Comparison of ENCODE assay signal across 8 mouse cellular contexts in the genomic region with DNA sequence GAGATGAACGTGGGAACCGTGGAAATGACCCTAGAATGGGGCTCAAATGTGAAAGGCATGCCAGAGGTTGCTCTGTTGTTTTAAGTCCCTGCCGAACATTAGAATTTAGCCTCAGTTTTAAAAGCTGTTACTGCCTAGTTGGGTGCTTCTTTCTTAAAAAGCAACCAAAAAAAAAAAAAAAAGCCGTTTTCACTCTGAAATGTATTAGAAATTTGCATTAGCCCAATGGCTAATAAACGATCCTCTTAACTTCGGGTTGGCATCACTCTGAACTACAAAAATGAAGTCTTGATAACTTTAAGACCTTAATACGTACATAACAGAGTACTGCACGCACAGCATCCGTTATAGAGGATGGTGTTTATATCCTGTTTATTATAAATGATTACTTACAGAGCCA. TPM values are rescaled to one million over a fixed set of nuclear protein-coding genes. Genes with fewer than 3 reads are reported as not detected.
DNase-seq lines count a peak whose midpoint lies in the region; ATAC-seq and TF ChIP-seq lines count a peak whose summit lies in the region.

No protein-coding gene starts in this region.

- no peaks in the 10 kb centered on the region for H3K9me3 ChIP-seq in MEL (replicated peaks; ENCODE audit: insufficient read depth, low read length)
- H3K9me3 ChIP-seq in hindbrain, embryonic 14.5 days (ENCODE audit: control insufficient read depth, low read length), result no peaks in the 10 kb centered on the region
- H3K9me3 ChIP-seq in midbrain, embryonic 15.5 days, result no peaks in the 10 kb centered on the region

- ATAC-seq in hindbrain, embryonic 14.5 days (ENCODE audit: low FRiP score), result no peak
- ATAC-seq in midbrain, embryonic 15.5 days (replicated peaks), result no peak

- no peak for TF ChIP-seq CTCF in kidney, adult 2 months (conservative IDR thresholded peaks at IDR 0.05; ENCODE audit: insufficient read depth, insufficient read length, low read depth, low read length)
- TF ChIP-seq CTCF in MEL (IDR thresholded peaks at IDR 0.05 in 2 of 3, conservative IDR thresholded peaks at IDR 0.05 in 1 of 3; ENCODE audit: control insufficient read depth in 1 of 3, insufficient read depth in 1 of 3, low read depth in 2 of 3, low read length in 3 of 3, poor library complexity in 1 of 3, severe bottlenecking in 1 of 3), result no peak

- no peak for TF ChIP-seq RAD21 in MEL (IDR thresholded peaks at IDR 0.05; ENCODE audit: low read depth, low read length)

- TF ChIP-seq POLR2A in kidney, adult 2 months (IDR thresholded peaks at IDR 0.05; ENCODE audit: low read depth, low read length), result no peak
- TF ChIP-seq POLR2A in MEL (IDR thresholded peaks at IDR 0.05; ENCODE audit: control insufficient read depth in 1 of 2, insufficient read depth in 1 of 2, low read depth in 1 of 2, low read length in 2 of 2, poor library complexity in 1 of 2), result no peak

- no peaks in the 10 kb centered on the region for H3K27me3 ChIP-seq in kidney, adult 2 months (replicated peaks; ENCODE audit: control insufficient read depth, insufficient read depth, low read length)
- H3K27me3 ChIP-seq in MEL (ENCODE audit: control insufficient read depth in 1 of 2, insufficient read depth in 2 of 2, low read length in 2 of 2), result no peaks in the 10 kb centered on the region
- no peaks in the 10 kb centered on the region for H3K27me3 ChIP-seq in hindbrain, embryonic 14.5 days (ENCODE audit: control insufficient read depth, insufficient read depth, low read length)
- no peaks in the 10 kb centered on the region for H3K27me3 ChIP-seq in midbrain, embryonic 15.5 days (replicated peaks)

- H3K4me2 ChIP-seq in hindbrain, embryonic 14.5 days (replicated peaks), result peak overlapping the region; percentile 94
- H3K4me2 ChIP-seq in midbrain, embryonic 15.5 days, result peak overlapping the region; percentile 84

- peak overlapping the region; percentile 95 for H3K9ac ChIP-seq in MEL (ENCODE audit: control insufficient read depth, low read depth, low read length, poor library complexity, severe bottlenecking)
- H3K9ac ChIP-seq in hindbrain, embryonic 14.5 days, result peak overlapping the region; percentile 95
- H3K9ac ChIP-seq in midbrain, embryonic 15.5 days, result peak overlapping the region; percentile 59

- peaks cover 38% of the 10 kb centered on the region for H3K79me2 ChIP-seq in MEL (ENCODE audit: control insufficient read depth, insufficient read depth, low read length, poor library complexity)

- H3K36me3 ChIP-seq in kidney, adult 2 months (ENCODE audit: control insufficient read depth, insufficient read depth, low read length), result no peaks in the 10 kb centered on the region
- H3K36me3 ChIP-seq in MEL (ENCODE audit: control insufficient read depth in 1 of 2, insufficient read depth in 2 of 2, low read length in 2 of 2), result peaks cover 0 to 12% of the 10 kb centered on the region in 2 experiments; a peak in 2 of 4 replicates
- no peaks in the 10 kb centered on the region for H3K36me3 ChIP-seq in hindbrain, embryonic 14.5 days (replicated peaks; ENCODE audit: control insufficient read depth, insufficient read depth)
- H3K36me3 ChIP-seq in midbrain, embryonic 15.5 days (replicated peaks), result no peaks in the 10 kb centered on the region

- no peaks in the 10 kb centered on the region for H3K4me1 ChIP-seq in kidney, adult 2 months (ENCODE audit: control insufficient read depth, insufficient read depth, low read length)
- H3K4me1 ChIP-seq in MEL (ENCODE audit: control insufficient read depth in 1 of 2, insufficient read depth in 2 of 2, low read length in 2 of 2), result peaks cover 5 to 7% of the 10 kb centered on the region in 2 experiments
- H3K4me1 ChIP-seq in hindbrain, embryonic 14.5 days (replicated peaks; ENCODE audit: control insufficient read depth, insufficient read depth, low read length), result peaks cover 15% of the 10 kb centered on the region; the same call in 1 of the 2 replicates
- H3K4me1 ChIP-seq in midbrain, embryonic 15.5 days, result peaks cover 22% of the 10 kb centered on the region

- no peak for DNase-seq in kidney, adult 2 months
- no peak for DNase-seq in kidney, postnatal 10 days
- DNase-seq in MEL (ENCODE audit: low read depth, low spot score), result peak; percentile 65
- no peak for DNase-seq in hindbrain, embryonic 14.5 days (ENCODE audit: low spot score)
- DNase-seq in ovary, postnatal 36 days (ENCODE audit: low spot score), result no peak
- DNase-seq in thymus, postnatal 0 days (ENCODE audit: low spot score), result no peak
- no peak for DNase-seq in ovary, adult 18-20 months (ENCODE audit: low spot score)

- no peak for TF ChIP-seq EP300 in MEL (IDR thresholded peaks at IDR 0.05; ENCODE audit: low read depth in 1 of 2, low read length in 2 of 2)

- H3K27ac ChIP-seq in kidney, adult 2 months (ENCODE audit: insufficient read depth, low read depth, low read length), result no peak overlapping the region
- H3K27ac ChIP-seq in MEL (ENCODE audit: control insufficient read depth, low read depth, low read length), result peak overlapping the region; percentile 97
- H3K27ac ChIP-seq in hindbrain, embryonic 14.5 days, result peak overlapping the region; percentile 98
- peak overlapping the region; percentile 93 for H3K27ac ChIP-seq in midbrain, embryonic 15.5 days

- H3K4me3 ChIP-seq in kidney, adult 2 months (ENCODE audit: insufficient read depth, low read depth, low read length), result peak overlapping the region; percentile 98; the same call in 1 of the 2 replicates
- H3K4me3 ChIP-seq in MEL (ENCODE audit: control insufficient read depth in 1 of 2, insufficient read depth in 1 of 2, low read depth in 2 of 2, low read length in 2 of 2), result peak overlapping the region; percentile 77 to 88
- H3K4me3 ChIP-seq in hindbrain, embryonic 14.5 days (replicated peaks; ENCODE audit: low read length), result peak overlapping the region; percentile 98
- peak overlapping the region; percentile 88 for H3K4me3 ChIP-seq in midbrain, embryonic 15.5 days

- 16% methylated on average over 9 of the region's 9 CpGs for WGBS in kidney, adult 2 months
- WGBS in hindbrain, embryonic 14.5 days, result 7% methylated on average over 9 of the region's 9 CpGs
- 5% methylated on average over 9 of the region's 9 CpGs for WGBS in midbrain, embryonic 15.5 days

TF ChIP-seq in MEL, 35 proteins besides CTCF, POLR2A, EP300 and RAD21:
- no peak for TF ChIP-seq ZKSCAN1 (IDR thresholded peaks at IDR 0.05; ENCODE audit: low read depth, low read length)
- TF ChIP-seq JUND (IDR thresholded peaks at IDR 0.05; ENCODE audit: low read depth, low read length), result no peak
- TF ChIP-seq USF2 (IDR thresholded peaks at IDR 0.05; ENCODE audit: borderline replicate concordance in 1 of 2, insufficient read depth in 1 of 2, low read depth in 1 of 2, low read length in 2 of 2), result no peak
- TF ChIP-seq USF1 (IDR thresholded peaks at IDR 0.05; ENCODE audit: low read depth, low read length), result no peak
- no peak for TF ChIP-seq TAL1 (IDR thresholded peaks at IDR 0.05; ENCODE audit: low read length)
- TF ChIP-seq MXI1 (IDR thresholded peaks at IDR 0.05; ENCODE audit: low read depth, low read length), result no peak
- 0 out of 2 replicates have a peak, but pooled peaks have one; percentile 21 for TF ChIP-seq ETS1 (IDR thresholded peaks at IDR 0.05; ENCODE audit: low read depth, low read length)
- TF ChIP-seq E2F4 (IDR thresholded peaks at IDR 0.05; ENCODE audit: borderline replicate concordance, low read depth, low read length), result no peak
- TF ChIP-seq ZNF384 (IDR thresholded peaks at IDR 0.05; ENCODE audit: low read depth, low read length), result peak; percentile 60; the same call in 1 of the 2 replicates
- TF ChIP-seq MAX (IDR thresholded peaks at IDR 0.05; ENCODE audit: low read length), result no peak; the same call in 1 of the 2 replicates
- no peak for TF ChIP-seq MAFK (IDR thresholded peaks at IDR 0.05; ENCODE audit: borderline replicate concordance, low read depth, low read length)
- no peak for TF ChIP-seq ZC3H11A (IDR thresholded peaks at IDR 0.05; ENCODE audit: low read depth, low read length)
- no peak for TF ChIP-seq POLR2AphosphoS5 (IDR thresholded peaks at IDR 0.05; ENCODE audit: borderline replicate concordance, low read depth, low read length)
- TF ChIP-seq MAZ (IDR thresholded peaks at IDR 0.05; ENCODE audit: low read depth, low read length), result no peak
- TF ChIP-seq SIN3A (IDR thresholded peaks at IDR 0.05; ENCODE audit: low read length), result 0 out of 2 replicates have a peak, but pooled peaks have one; percentile 5
- TF ChIP-seq SMC3 (IDR thresholded peaks at IDR 0.05; ENCODE audit: low read depth, low read length), result no peak

RNA-seq across cellular contexts. Expression of a gene that starts 1.7 kb away (rescaled TPM):
- polyA plus RNA-seq in kidney, adult 2 months (2012; rRNA removed), result 23.5 and 28.1 TPM in 2 replicates
- total RNA-seq in MEL (2012; rRNA removed), result 46.5 and 50.2 TPM in 2 replicates
- 10 to 100 TPM; 38.0 to 53.3 TPM for polyA plus RNA-seq in MEL (2012; ENCODE audit: insufficient read depth in 1 of 2, insufficient read length in 2 of 2, low read depth in 1 of 2, low replicate concordance in 2 of 2, missing spikeins in 1 of 2)
- polyA plus RNA-seq in hindbrain, embryonic 14.5 days (2014; fragmentation: Nextera tagmentation; extraction: Ambion mirVana), result 29.0 and 35.0 TPM in 2 replicates
- 39.6 and 44.9 TPM in 2 replicates for polyA plus RNA-seq in midbrain, embryonic 15.5 days (2015; fragmentation: Nextera tagmentation; extraction: Ambion mirVana)
- 80.8 and 86.1 TPM in 2 replicates for polyA plus RNA-seq in thymus, postnatal 0 days (2015; fragmentation: Nextera tagmentation; extraction: Ambion mirVana)

RNA-seq across cellular contexts. Expression of a gene that starts 54.4 kb away (rescaled TPM):
- 0.80 TPM in 1 of 2 replicates, not detected in the other for polyA plus RNA-seq in kidney, adult 2 months (2012; rRNA removed)
- 0.65 and 2.0 TPM in 2 replicates for total RNA-seq in MEL (2012; rRNA removed)
- polyA plus RNA-seq in MEL (2012; ENCODE audit: insufficient read depth in 1 of 2, insufficient read length in 2 of 2, low read depth in 1 of 2, low replicate concordance in 2 of 2, missing spikeins in 1 of 2), result 1 to 10 TPM in 1 of 2 experiments, not detected in 1; 5.2 TPM
- 0.16 and 1.3 TPM in 2 replicates for polyA plus RNA-seq in hindbrain, embryonic 14.5 days (2014; fragmentation: Nextera tagmentation; extraction: Ambion mirVana)
- 1.0 and 2.1 TPM in 2 replicates for polyA plus RNA-seq in midbrain, embryonic 15.5 days (2015; fragmentation: Nextera tagmentation; extraction: Ambion mirVana)
- polyA plus RNA-seq in thymus, postnatal 0 days (2015; fragmentation: Nextera tagmentation; extraction: Ambion mirVana), result 0.72 and 1.0 TPM in 2 replicates
